Mouse (Mus musculus) layer of hippocampus, adult 18-20 months (tissue): ENCODE data around the gene Slc4a2. TPM values are rescaled to one million over a fixed set of nuclear protein-coding genes. Genes with fewer than 3 reads are reported as not detected.

Experiments
- total RNA-seq, 2 experiments: library from RNA; stranded (reverse); gene quantifications; 2 replicates each; pipeline ENCODE4 v1.2.3; 2021

The Slc4a2 gene
- total RNA-seq, 2 experiments from 2014 or later, result 30.1 to 30.8 TPM

Other genes with a start within 250 kb of the Slc4a2 start
- gene Kcnh2, start 72.2 kb upstream of the Slc4a2 start, total RNA-seq, result 10 to 100 TPM; 23.0 to 26.8 TPM
- 1 to 10 TPM; 6.8 to 7.0 TPM for gene Nos3, start 59.0 kb upstream of the Slc4a2 start, total RNA-seq
- 1 to 10 TPM; 3.0 to 3.7 TPM for gene Atg9b, start 31.7 kb upstream of the Slc4a2 start, total RNA-seq
- 10 to 100 TPM; 57.0 to 60.1 TPM for gene Abcb8, start 30.2 kb upstream of the Slc4a2 start, total RNA-seq
- under 1 TPM; 0.27 to 0.53 TPM for gene Asic3, start 10.4 kb upstream of the Slc4a2 start, total RNA-seq
- 100 to 1,000 TPM; 126 to 133 TPM for gene Cdk5, start 307 bp upstream of the Slc4a2 start, total RNA-seq
- 100 to 1,000 TPM; 109 to 115 TPM for gene Fastk, start 21.4 kb downstream of the Slc4a2 start, total RNA-seq
- gene Tmub1, start 24.0 kb downstream of the Slc4a2 start, total RNA-seq, result 10 to 100 TPM; 21.8 to 23.7 TPM
- 100 to 1,000 TPM; 673 to 687 TPM for gene Agap3, start 28.3 kb downstream of the Slc4a2 start, total RNA-seq
- not detected for gene Gbx1, start 103.4 kb downstream of the Slc4a2 start, total RNA-seq
- gene Asb10, start 117.1 kb downstream of the Slc4a2 start, total RNA-seq, result under 1 TPM in 1 of 2 experiments, not detected in 1; 0.23 TPM
- not detected for gene 4931409K22Rik, start 133.0 kb downstream of the Slc4a2 start, total RNA-seq
- 10 to 100 TPM; 82.5 to 83.6 TPM for gene Abcf2, start 153.6 kb downstream of the Slc4a2 start, total RNA-seq
- 10 to 100 TPM; 60.8 to 64.9 TPM for gene Chpf2, start 162.9 kb downstream of the Slc4a2 start, total RNA-seq
- gene Smarcd3, start 200.6 kb downstream of the Slc4a2 start, total RNA-seq, result 10 to 100 TPM; 87.4 to 93.2 TPM